20 mouse cellular contexts compared by ENCODE assay signal in the genomic region with DNA sequence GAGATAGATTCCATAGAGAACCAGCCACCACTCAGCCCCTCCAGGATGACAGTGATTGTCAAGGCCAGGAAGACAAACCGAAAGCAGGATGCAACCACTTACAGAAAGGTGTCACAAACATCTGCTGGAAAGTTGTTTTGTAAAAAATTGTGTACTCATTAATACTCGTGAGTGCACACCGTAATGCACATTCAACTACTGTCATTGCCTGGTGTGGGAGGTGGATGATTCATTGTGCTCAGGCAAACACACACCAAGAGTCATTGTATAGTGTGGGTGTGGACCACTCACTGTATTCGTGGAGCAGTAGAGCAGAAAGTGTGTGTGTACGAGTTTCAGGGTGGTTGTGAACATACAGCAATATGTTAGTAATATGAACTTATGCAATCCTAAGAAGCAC. TPM values are rescaled to one million over a fixed set of nuclear protein-coding genes. Genes with fewer than 3 reads are reported as not detected.
DNase-seq lines count a peak whose midpoint lies in the region; ATAC-seq and TF ChIP-seq lines count a peak whose summit lies in the region.
"Had no signal": no experiment of that assay in that cellular context is flagged by ENCODE, and none has a peak within 500 bp of the region (broad histone marks: within the 10 kb centered on the region; RNA-seq: fewer than 3 reads in every experiment).

No protein-coding gene starts in this region.

- no peak overlapping the region for H3K27ac ChIP-seq in layer of hippocampus, adult 2 months
- H3K27ac ChIP-seq in liver, postnatal 0 days (ENCODE audit: low read depth): no peak overlapping the region
- no peak overlapping the region for H3K27ac ChIP-seq in limb, embryonic 10.5 days
- H3K27ac ChIP-seq: embryonic facial prominence, embryonic 10.5 days; forebrain, embryonic 13.5 days; heart, adult 2 months; heart, embryonic 15.5 days; hindbrain, embryonic 10.5 days; hindbrain, embryonic 14.5 days had no signal

- no peaks in the 10 kb centered on the region for H3K27me3 ChIP-seq in liver, postnatal 0 days (ENCODE audit: insufficient read depth, low read length)
- H3K27me3 ChIP-seq in limb, embryonic 10.5 days (ENCODE audit: low read depth, poor library complexity, severe bottlenecking): no peaks in the 10 kb centered on the region
- H3K27me3 ChIP-seq: forebrain, embryonic 13.5 days; heart, embryonic 15.5 days had no signal

- no peak overlapping the region for H3K4me3 ChIP-seq in layer of hippocampus, adult 2 months
- H3K4me3 ChIP-seq in liver, postnatal 0 days (ENCODE audit: low read depth, low read length): no peak overlapping the region
- no peak overlapping the region for H3K4me3 ChIP-seq in limb, embryonic 10.5 days
- H3K4me3 ChIP-seq: embryonic facial prominence, embryonic 10.5 days; forebrain, embryonic 13.5 days; heart, adult 2 months; heart, embryonic 15.5 days; hindbrain, embryonic 10.5 days had no signal

- no peaks in the 10 kb centered on the region for H3K4me1 ChIP-seq in liver, postnatal 0 days (ENCODE audit: insufficient read depth)
- H3K4me1 ChIP-seq in limb, embryonic 10.5 days: no peaks in the 10 kb centered on the region
- H3K4me1 ChIP-seq: embryonic facial prominence, embryonic 10.5 days; heart, embryonic 15.5 days had no signal

- no peaks in the 10 kb centered on the region for H3K9me3 ChIP-seq in liver, postnatal 0 days (ENCODE audit: low read length)
- H3K9me3 ChIP-seq in limb, embryonic 10.5 days (replicated peaks): no peaks in the 10 kb centered on the region
- H3K9me3 ChIP-seq: embryonic facial prominence, embryonic 10.5 days; forebrain, embryonic 13.5 days; heart, embryonic 15.5 days; hindbrain, embryonic 10.5 days had no signal

- no peak for TF ChIP-seq CTCF in layer of hippocampus, adult 2 months (conservative IDR thresholded peaks at IDR 0.05)
- TF ChIP-seq CTCF in liver, postnatal 0 days (IDR thresholded peaks at IDR 0.05; ENCODE audit: low read depth): no peak

- DNase-seq in layer of hippocampus, adult 9-11 months: peak; percentile 27
- DNase-seq in layer of hippocampus, adult 2 months (ENCODE audit: low spot score in 2 of 2): no peak
- peak; percentile 82 for DNase-seq in induced T-regulatory cell, adult 2 months (ENCODE audit: low read depth)
- no peak for DNase-seq in MN1 (ENCODE audit: low spot score)
- DNase-seq in liver, postnatal 0 days: no peak
- no peak for DNase-seq in limb, embryonic 10.5 days (ENCODE audit: low spot score)
- DNase-seq: adrenal gland, postnatal 14 days; cerebellum, adult 18-20 months; cerebellum, adult 9-11 months; forebrain, postnatal 0 days; gastrocnemius, postnatal 14 days; heart, adult 2 months; heart, postnatal 14 days had no signal

- TF ChIP-seq EP300 in liver, postnatal 0 days (IDR thresholded peaks at IDR 0.05; ENCODE audit: low read depth): no peak

- H3K4me2 ChIP-seq in liver, postnatal 0 days (ENCODE audit: low read depth, low read length): no peak overlapping the region
- H3K4me2 ChIP-seq: forebrain, embryonic 13.5 days; heart, embryonic 11.5 days; heart, embryonic 15.5 days; hindbrain, embryonic 14.5 days had no signal

- ATAC-seq in CD4-positive, CD25-positive, alpha-beta regulatory T cell, adult 4 months: peak; percentile 46
- ATAC-seq in liver, postnatal 0 days: no peak
- ATAC-seq: forebrain, embryonic 13.5 days; forebrain, postnatal 0 days had no signal

- no peaks in the 10 kb centered on the region for H3K36me3 ChIP-seq in liver, postnatal 0 days (replicated peaks; ENCODE audit: insufficient read depth, low read length)
- H3K36me3 ChIP-seq in limb, embryonic 10.5 days: no peaks in the 10 kb centered on the region
- H3K36me3 ChIP-seq: embryonic facial prominence, embryonic 10.5 days; heart, embryonic 15.5 days; hindbrain, embryonic 10.5 days had no signal

- WGBS in liver, postnatal 0 days (ENCODE audit: insufficient replicate concordance): 75% methylated on average over 5 of the region's 5 CpGs
- 89% methylated on average over 5 of the region's 5 CpGs for WGBS in limb, embryonic 10.5 days

- H3K9ac ChIP-seq in liver, postnatal 0 days (replicated peaks): no peak overlapping the region
- H3K9ac ChIP-seq: forebrain, embryonic 13.5 days; forebrain, postnatal 0 days; heart, embryonic 15.5 days; hindbrain, embryonic 14.5 days had no signal

RNA-seq across cellular contexts. Expression of gene Ptprc, which starts 31.1 kb away (rescaled TPM):
- 1 to 10 TPM; 2.3 to 2.4 TPM for total RNA-seq in layer of hippocampus, adult 2 months (2021)
- polyA plus RNA-seq in CD4-positive, CD25-positive, alpha-beta regulatory T cell, adult 4 months (2017; shearing (Covaris generic)): 1,000 to 10,000 TPM; 1,419 to 1,542 TPM
- 11.3 and 12.3 TPM in 2 replicates for polyA plus RNA-seq in liver, postnatal 0 days (2015; fragmentation: Nextera tagmentation; extraction: Ambion mirVana)
- 0.64 and 0.96 TPM in 2 replicates for polyA plus RNA-seq in limb, embryonic 10.5 days (2016; fragmentation: Nextera tagmentation; extraction: Ambion mirVana)

Comparison
In these comparisons a context has a peak if more than half of its experiments do, and no peak if none do; other contexts are left out.
1. DNase-seq: peak in layer of hippocampus, adult 9-11 months (single experiment) and induced T-regulatory cell, adult 2 months (single experiment); none in layer of hippocampus, adult 2 months (0 of 2), MN1 (single experiment), liver, postnatal 0 days (single experiment) and limb, embryonic 10.5 days (single experiment).
2. RNA of gene Ptprc, which starts 31.1 kb away (polyA plus RNA-seq): 1,419 to 1,542 TPM in CD4-positive, CD25-positive, alpha-beta regulatory T cell, adult 4 months; 11.3 to 12.3 TPM in liver, postnatal 0 days and 0.64 to 0.96 TPM in limb, embryonic 10.5 days; every median in the first group is over 100 times any median in the second.